Mouse (Mus musculus): ENCODE measurements around the gene Dclk1.
A peak's percentile ranks its signal among the peaks of the same experiment; 100 is the strongest.

Dclk1 gene

DNA sequence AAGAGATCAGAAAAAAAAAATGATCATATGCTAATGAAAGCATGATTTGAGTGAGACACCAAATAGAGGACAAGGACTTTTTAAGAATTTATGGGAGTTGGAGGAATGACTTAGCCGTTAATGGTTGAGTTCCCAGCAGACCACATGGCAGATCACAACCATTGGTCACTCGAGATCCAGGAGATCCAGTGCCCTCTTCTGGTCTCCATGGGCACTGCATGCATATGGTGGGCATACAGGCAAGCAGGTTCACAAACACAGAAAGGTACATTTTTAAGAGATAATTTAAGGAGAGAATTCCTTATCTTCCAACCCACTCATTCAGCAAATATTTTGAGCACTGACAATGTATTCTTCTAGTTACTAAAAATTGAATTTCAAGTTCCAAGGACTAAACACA is 207.0 kb downstream of the Dclk1 start:
- no peak for DNase-seq (ENCODE audit: low read depth, low spot score)

DNA sequence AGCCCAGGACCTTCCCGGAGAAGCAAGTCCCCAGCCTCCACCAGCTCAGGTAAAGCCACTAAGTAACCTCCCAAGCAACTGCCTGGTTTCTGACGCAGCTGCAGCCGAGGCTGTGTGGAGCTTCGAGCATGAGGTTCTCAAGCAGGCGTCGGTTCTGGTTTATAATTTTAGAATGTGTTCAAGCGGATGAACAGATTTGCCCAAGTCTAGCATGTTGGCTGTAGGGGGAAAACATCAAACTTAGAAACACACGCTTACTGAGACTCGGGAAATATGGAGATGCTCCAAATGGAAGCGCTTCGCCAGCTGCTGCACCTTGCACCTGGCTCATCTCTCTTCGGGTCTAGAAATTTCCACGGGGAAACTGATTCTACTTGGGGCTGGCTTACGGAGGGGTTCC is 208.9 kb downstream of the Dclk1 start:
- no peak for DNase-seq (ENCODE audit: low read depth, low spot score)

DNA sequence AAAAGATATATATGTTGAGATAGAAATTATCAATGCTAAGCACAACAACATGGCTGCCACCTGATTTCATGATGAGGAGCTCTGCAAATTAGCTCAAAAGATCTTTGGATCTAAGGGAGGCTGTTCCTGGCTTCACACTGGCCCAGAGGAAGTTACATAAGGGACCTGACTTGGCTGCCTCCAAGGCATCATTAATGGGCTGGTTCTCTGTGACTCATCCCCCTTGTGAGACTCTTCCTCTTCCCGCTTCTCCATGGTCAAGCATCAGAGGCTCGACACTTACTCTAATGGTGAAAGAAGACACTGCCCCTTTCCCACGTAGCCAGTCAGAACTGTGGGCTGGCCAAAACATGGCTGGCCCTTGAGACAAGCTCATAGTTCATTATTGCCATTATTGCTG is 209.7 kb downstream of the Dclk1 start:
- no peak for DNase-seq (ENCODE audit: low read depth, low spot score)

- DNase-seq (ENCODE audit: low read depth, low spot score), result no peak
Measured at GRCm38 (mm10) chr3:55452464-55452863, 210.3 kb downstream of the Dclk1 start.

- no peak for DNase-seq (ENCODE audit: low read depth, low spot score)
Measured at GRCm38 (mm10) chr3:55461092-55461491, 218.9 kb downstream of the Dclk1 start.

DNA sequence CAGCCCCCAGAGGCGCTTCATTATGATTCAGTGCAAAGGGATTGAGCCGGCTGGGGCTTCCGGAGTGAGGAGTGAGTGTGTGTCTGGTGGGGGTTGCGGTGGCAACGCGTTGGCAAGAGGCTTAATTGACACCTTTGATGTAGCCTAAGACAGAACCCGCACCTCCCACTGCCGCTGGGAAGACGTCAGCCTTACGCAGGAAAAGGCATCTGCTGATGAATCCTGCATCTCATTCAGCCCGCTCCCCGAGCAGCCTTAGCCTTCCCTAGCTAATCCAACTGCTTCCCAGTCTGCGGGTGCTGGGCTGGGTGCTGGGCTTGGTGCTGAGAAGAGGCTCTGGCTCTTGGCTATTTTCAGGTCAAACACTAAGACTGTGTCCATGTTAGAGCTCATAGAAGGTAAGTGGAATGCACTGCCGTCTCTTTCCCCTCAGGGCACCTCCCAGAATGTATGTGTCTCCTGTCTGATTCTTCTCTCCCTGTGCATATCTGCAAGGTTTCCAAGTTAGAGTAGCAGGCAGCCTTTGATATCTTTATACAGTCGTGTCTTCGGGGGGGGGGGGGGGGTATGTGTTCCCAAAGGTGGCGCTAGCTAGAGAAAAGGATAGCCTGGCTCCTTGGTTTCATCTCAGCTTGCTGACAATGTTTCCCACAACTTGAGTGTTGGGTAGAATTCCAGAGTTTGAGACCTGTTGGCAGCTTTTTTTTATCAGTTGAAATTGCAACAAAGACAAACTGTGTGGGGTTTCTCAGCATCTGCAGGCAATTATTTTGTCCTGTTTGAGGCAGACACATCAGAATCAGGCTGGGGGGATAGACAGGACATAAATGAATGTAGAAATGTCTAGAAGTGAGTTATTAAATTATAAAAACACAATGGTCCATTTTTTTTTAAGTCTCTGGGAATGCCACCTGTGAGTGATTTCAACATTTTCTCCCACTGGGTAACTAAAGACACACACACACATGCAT is 219.8 kb downstream of the Dclk1 start:
- no peak for DNase-seq (ENCODE audit: low read depth, low spot score)

DNA sequence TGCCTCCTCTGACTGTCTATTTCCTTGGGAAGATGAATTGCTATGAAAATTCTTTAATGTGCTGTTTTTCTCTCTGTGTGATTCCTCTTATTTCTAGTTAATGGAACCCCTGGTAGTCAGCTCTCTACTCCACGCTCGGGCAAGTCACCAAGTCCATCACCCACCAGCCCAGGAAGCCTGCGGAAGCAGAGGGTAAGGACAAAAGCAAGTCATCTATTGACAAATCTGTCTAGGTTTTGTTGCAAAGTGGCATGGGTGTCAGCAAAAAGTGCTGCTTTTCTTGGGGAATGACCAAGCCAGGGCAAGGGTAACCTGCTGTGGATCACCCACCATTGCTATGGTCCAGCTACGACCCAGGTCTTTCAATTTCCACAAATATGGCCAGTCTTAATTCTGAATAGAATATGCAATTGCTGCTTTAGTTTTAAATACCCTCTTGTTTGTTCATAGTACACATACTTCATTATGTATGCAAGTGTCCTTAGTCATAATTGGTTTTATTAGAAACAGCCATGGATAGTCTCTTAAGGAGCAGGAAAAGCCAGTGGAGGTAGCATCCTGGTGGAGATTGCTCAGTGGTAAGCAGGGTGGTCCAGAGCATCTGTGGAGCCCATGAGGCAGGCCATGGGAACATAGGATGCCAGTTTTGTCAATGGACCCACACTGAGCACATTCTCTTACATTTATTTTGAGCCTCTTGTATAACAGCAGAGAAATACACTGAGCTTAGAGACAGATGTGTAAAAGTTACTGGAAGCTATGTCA is 220.9 kb downstream of the Dclk1 start:
- DNase-seq (ENCODE audit: low read depth, low spot score), result no peak

DNA sequence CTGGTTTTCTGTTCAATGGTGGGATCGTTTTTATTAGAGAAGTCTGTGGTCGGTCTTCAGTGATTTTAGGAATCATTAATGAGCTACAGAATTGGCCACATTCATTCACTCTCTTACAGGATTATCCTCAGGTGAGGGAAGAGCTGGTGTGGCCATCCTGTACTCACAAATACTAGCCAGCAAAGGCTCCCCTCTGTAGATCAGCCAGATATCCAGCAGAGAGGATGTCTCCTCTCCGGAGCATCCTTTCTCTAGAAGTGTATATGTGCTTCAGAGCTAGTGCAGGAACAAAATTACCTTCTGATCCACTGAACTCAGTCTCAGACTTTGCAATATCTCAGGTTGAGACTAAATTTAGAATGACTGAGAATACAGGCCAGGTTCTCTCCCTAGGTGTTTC is 222.1 kb downstream of the Dclk1 start:
- DNase-seq (ENCODE audit: low read depth, low spot score), result no peak

GRCm38 (mm10) chr3:55465785-55466184 is 223.6 kb downstream of the Dclk1 start:
- DNase-seq (ENCODE audit: low read depth, low spot score), result no peak

DNA sequence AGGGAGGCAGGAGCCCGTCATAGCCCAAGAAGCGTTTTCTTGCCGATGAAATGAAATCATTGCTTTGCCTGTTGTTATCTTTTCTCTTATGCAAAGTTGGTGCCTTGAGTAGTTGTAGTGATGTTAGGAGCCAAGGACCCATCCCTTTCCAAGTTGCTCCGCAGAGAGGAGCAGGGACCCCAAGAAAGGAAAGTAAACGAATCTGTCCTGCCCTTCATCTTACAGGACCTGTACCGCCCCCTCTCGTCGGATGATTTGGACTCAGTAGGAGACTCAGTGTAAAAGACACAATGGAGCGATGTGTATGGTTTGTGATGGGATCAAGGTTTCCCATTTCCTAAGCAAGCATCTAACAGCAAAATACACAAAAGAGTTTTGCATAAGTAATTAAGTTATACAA is 224.2 kb downstream of the Dclk1 start:
- no peak for DNase-seq (ENCODE audit: low read depth, low spot score)

DNA sequence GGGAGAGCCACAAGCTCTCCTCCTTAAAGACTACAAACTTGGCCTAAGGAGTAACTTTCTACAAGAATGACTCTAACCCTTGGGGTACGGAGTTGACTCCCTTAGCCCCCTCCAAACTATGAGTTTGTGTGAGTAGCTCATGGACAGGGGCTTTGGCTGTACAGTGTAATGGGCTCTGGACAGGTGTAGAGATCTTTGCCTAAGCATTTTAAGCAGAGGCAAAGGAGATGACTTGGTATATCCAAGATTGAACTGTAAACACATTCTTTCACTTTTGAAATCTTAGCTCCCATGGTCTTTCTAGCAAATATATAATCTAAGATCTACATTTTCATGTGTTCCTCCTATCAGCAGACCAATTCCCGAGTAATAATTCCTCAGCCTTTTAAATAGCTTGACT is 229.9 kb downstream of the Dclk1 start, which contains the start of gene Gm21954:
Gene Gm21954, minus strand, starts transcription at position 101 of the 400 bp plus-strand sequence.
- DNase-seq (ENCODE audit: low read depth, low spot score), result no peak

- DNase-seq (ENCODE audit: low read depth, low spot score), result no peak
Measured at GRCm38 (mm10) chr3:55473146-55473545, 231.0 kb downstream of the Dclk1 start.

GRCm38 (mm10) chr3:55476694-55477093 is 234.5 kb downstream of the Dclk1 start:
- no peak for DNase-seq (ENCODE audit: low read depth, low spot score)

- DNase-seq (ENCODE audit: low read depth, low spot score), result no peak
Measured at GRCm38 (mm10) chr3:55479306-55479705, 237.1 kb downstream of the Dclk1 start.

GRCm38 (mm10) chr3:55481140-55481539 is 239.0 kb downstream of the Dclk1 start:
- no peak for DNase-seq (ENCODE audit: low read depth, low spot score)

DNA sequence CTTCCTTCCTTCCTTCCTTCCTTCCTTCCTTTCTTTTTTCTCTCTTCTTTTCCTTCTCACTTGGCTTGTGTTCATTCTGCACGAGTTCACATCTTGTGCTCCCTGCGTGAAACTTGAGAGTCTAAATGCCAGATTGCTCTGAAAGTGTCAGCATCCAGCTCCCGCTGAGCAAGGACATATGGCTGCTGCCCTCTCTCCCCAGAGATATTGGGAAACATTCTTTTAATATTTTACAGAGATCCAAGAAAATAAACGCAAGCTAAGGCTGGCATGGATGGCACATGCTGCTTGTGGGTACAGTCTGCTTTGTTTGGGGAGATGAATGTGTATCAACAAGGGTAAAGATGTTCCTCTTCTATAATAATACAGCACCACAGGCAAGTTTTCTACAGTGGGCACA is 241.2 kb downstream of the Dclk1 start:
- DNase-seq (ENCODE audit: low read depth, low spot score), result no peak

GRCm38 (mm10) chr3:55489231-55489990 is 247.2 kb downstream of the Dclk1 start:
- DNase-seq (ENCODE audit: low read depth, low spot score), result no peak

GRCm38 (mm10) chr3:55492021-55492420 is 249.9 kb downstream of the Dclk1 start:
- no peak for DNase-seq (ENCODE audit: low read depth, low spot score)

DNA sequence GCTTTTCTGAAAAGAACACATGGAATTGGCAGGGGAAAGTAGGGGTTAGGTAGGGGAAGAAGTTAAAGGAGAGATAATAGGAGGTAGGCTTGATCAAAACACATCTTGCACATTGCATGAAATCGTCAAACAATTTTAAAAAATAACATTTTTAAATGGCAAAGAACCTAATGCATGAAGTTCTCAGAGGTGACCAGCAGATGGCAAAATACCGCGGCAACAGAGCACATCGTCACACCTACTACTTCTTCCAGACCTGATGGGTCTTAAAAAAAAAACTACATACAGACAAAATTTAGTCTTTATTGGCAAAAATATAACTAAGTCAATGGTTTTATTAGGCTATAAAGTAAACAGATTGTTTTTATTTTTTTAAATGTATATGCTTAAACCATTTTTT is 252.2 kb downstream of the Dclk1 start:
- DNase-seq (ENCODE audit: low read depth, low spot score), result peak; percentile 4

GRCm38 (mm10) chr3:55495231-55495630 is 253.1 kb downstream of the Dclk1 start:
- DNase-seq (ENCODE audit: low read depth, low spot score), result no peak

- no peak for DNase-seq (ENCODE audit: low read depth, low spot score)
Measured at GRCm38 (mm10) chr3:55495866-55496265, 253.7 kb downstream of the Dclk1 start.

DNA sequence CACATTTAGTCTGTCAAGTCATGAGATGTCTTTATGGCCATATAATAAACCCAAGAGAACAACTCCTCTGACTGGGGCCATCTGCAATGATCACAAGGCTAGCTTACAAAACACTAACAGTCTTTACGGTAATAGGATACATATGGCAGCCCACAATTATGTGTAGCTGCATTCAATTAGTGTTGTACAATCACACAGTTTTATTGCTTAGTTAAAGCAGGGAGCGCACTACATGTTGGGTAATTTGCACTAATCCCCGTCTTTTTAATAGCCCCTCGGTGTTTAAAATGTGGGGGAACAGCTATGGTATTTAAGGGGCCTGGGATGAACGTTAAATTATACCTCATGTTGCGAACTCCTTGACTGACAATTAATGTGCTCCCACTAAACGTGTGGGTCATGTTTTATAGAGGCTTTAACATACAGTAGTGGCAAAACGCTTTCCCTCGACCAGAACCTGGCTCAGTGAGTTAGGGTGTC is 254.3 kb downstream of the Dclk1 start:
- DNase-seq (ENCODE audit: low read depth, low spot score), result no peak

All from retina, adult 2 months (tissue).